Mouse (Mus musculus) lung, adult 2 months (tissue): ENCODE results near the gene Taf5.
A peak's percentile ranks its signal among the peaks of the same experiment; 100 is the strongest.

Experiments
- CTCF ChIP-seq: fragments of 200-500 bp; IDR thresholded peaks from 2 replicates; pipeline ENCODE4 v1.5.1; 2011; ENCODE audit warnings: mild to moderate bottlenecking, low read length, control low read depth; ENCODE audit not compliant: insufficient read depth
- POLR2A ChIP-seq: fragments of 200-500 bp; IDR thresholded peaks from 2 replicates; pipeline ENCODE4 v1.6.1; 2011; ENCODE audit warnings: low read depth, mild to moderate bottlenecking, control low read depth, low read length, borderline replicate concordance; ENCODE audit errors: extremely low read depth

DNA sequence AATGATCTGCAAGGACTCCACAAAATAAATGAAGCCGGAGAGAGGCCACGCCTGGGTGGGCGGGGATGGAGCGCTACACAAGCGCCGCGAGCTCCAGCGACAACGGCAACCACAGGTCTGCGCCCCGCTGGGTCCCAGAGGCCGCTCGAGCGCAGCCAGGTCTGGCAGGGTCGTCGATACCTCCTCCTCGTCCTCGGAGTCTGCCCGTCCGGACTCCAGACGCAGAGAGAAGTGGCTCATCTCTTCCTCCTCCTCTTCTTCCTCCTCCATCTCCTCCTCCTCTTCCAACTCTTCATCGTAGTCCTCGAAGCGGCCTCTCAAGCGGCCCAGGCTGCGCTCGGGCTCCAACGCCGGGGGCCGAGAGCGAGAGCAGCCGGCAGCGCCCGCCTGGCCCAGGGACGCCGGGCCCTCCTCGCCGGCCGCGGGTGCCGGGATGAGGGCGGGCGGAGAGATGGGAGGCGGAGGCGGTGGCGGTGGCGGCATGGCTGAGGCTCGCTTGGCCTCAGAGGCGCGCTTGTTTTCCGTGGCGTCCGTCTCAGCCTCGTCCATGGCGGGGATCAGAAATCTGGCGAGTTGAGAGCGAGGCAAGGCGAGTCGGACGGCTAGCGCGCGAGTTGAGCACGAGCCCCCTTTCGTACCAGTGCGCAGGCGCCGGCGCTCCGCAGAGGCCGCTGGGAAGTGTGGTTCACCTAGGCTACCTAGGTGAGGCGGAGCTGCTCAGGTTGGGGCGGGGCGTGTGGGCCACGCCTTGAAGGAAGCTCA, 17.1 kb upstream of the Taf5 start, which contains the start of gene Pcgf6:
- peak; percentile 38; the same call in 1 of the 2 replicates for TF ChIP-seq POLR2A
- TF ChIP-seq CTCF = no peak
